Mouse (Mus musculus) small intestine, adult 2 months (tissue): ENCODE measurements around the gene Fhad1.

Experiments
- CTCF ChIP-seq: fragments of 200-500 bp; IDR thresholded peaks from 2 replicates; pipeline ENCODE4 v1.5.1; 2012; ENCODE audit warnings: low read depth, mild to moderate bottlenecking, control low read depth, inconsistent platforms, low read length, moderate library complexity, mixed read lengths; ENCODE audit not compliant: insufficient replicate concordance, insufficient read length; ENCODE audit errors: extremely low read depth
- POLR2A ChIP-seq: fragments of 200-500 bp; IDR thresholded peaks from 2 replicates; pipeline ENCODE4 v1.6.1; 2012; ENCODE audit warnings: low read depth, mild to moderate bottlenecking, control low read depth, inconsistent platforms, low read length, moderate library complexity

- TF ChIP-seq CTCF (no peak), POLR2A (no peak; the same call in 1 of the 2 replicates)
Measured at GRCm38 (mm10) chr4:141928881-141929281, 86.0 kb downstream of the Fhad1 start.
